Mouse (Mus musculus) liver, embryonic 11.5 days (tissue): Measurements from ENCODE around the gene Galnt14. TPM values are rescaled to one million over a fixed set of nuclear protein-coding genes. Genes with fewer than 3 reads are reported as not detected.

Source experiments
- ATAC-seq: fragments of 200-750 bp; cut with Nextera tagmentation; replicated peaks from 2 replicates; pipeline ENCODE4 v1.8.0; 2017; ENCODE audit warnings: moderate number of reproducible peaks, mild to moderate bottlenecking, moderate TSS enrichment, moderate library complexity; ENCODE audit not compliant: low FRiP score
- DNase-seq: peaks from one replicate; pipeline ENCODE4 v3.0.0-alpha.2; 2017; ENCODE audit warnings: low spot score
- H3K27ac ChIP-seq: fragments of 300-500 bp; sonication (generic); 2 replicates; pipeline ENCODE4 v1.5.1; 2014; ENCODE audit warnings: mild to moderate bottlenecking, low read depth, low read length, control low read depth
- H3K27me3 ChIP-seq: fragments of 300-500 bp; sonication (generic); replicated peaks from 2 replicates; pipeline ENCODE4 v1.6.1; 2014; ENCODE audit warnings: low read length, mixed read lengths; ENCODE audit not compliant: control insufficient read depth, insufficient read depth
- H3K36me3 ChIP-seq: fragments of 300-500 bp; sonication (generic); 2 replicates; pipeline ENCODE4 v1.6.1; 2014; ENCODE audit warnings: mild to moderate bottlenecking, low read length, moderate library complexity, mixed read lengths; ENCODE audit not compliant: control insufficient read depth, insufficient read depth
- H3K4me1 ChIP-seq: fragments of 300-500 bp; sonication (generic); replicated peaks from 2 replicates; pipeline ENCODE4 v1.6.1; 2014; ENCODE audit warnings: low read length, mixed read lengths; ENCODE audit not compliant: control insufficient read depth, insufficient read depth
- H3K4me2 ChIP-seq: fragments of 300-500 bp; sonication (generic); 2 replicates; pipeline ENCODE4 v1.6.1; 2014; ENCODE audit warnings: mild to moderate bottlenecking, control low read depth, moderate library complexity
- H3K4me3 ChIP-seq: fragments of 300-500 bp; sonication (generic); 2 replicates; pipeline ENCODE4 v1.5.1; 2014; ENCODE audit warnings: low read depth, low read length, control low read depth
- H3K9ac ChIP-seq: fragments of 300-500 bp; sonication (generic); 2 replicates; pipeline ENCODE4 v1.6.1; 2014; ENCODE audit warnings: low read depth, low read length, control low read depth
- H3K9me3 ChIP-seq: fragments of 300-500 bp; sonication (generic); 2 replicates; pipeline ENCODE4 v1.6.1; 2016; ENCODE audit warnings: low read length, inconsistent platforms, mixed read lengths; ENCODE audit not compliant: control insufficient read depth
- WGBS: fragments of 180-500 bp; shearing (Covaris S2); extraction: QIAGEN DNeasy Blood & Tissue Kit; methylation state at CpG from one replicate; pipeline ENCODE4 v1.1.7; 2014; 5-methylcytosine and 5-hydroxymethylcytosine counted together
- polyA plus RNA-seq: library from polyadenylated mRNA; unstranded; fragments of >200 nt; fragmentation: Nextera tagmentation; extraction: Ambion mirVana; gene quantifications from 2 replicates; pipeline ENCODE4 v1.2.1, GENCODE M21; 2014

Galnt14 gene
- polyA plus RNA-seq, 1 experiment from 2014 or later: 0.84 TPM

DNA sequence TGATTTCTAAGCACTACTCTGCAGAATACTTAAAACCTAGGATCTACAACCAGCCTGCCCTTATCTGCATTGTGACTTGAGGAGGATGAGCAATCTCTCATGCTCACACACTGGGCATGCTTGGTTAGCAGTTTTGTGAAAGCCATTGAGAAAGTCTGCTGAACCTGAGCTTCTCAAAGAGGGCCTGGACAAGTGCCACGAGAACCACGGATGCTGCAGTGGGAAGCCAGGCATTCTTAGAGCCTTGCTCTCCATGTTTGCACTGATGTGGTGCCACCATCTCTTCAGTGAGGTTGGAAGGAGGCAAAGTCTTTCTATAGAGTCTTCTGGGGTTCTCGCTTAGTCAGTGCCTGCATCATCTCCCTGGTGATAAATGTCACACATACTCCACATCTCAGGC, 194.7 kb downstream of the Galnt14 start:
- no peak for ATAC-seq
- Histone ChIP-seq H3K4me2 (no peak overlapping the region), H3K4me3 (no peak overlapping the region), H3K9ac (no peak overlapping the region), H3K4me1 (no peaks in the 10 kb centered on the region), H3K9me3 (no peaks in the 10 kb centered on the region), H3K27me3 (no peaks in the 10 kb centered on the region), H3K36me3 (no peaks in the 10 kb centered on the region), H3K27ac (no peak overlapping the region)
- WGBS: 75% methylated on average over 3 of the region's 3 CpGs
- no peak for DNase-seq

DNA sequence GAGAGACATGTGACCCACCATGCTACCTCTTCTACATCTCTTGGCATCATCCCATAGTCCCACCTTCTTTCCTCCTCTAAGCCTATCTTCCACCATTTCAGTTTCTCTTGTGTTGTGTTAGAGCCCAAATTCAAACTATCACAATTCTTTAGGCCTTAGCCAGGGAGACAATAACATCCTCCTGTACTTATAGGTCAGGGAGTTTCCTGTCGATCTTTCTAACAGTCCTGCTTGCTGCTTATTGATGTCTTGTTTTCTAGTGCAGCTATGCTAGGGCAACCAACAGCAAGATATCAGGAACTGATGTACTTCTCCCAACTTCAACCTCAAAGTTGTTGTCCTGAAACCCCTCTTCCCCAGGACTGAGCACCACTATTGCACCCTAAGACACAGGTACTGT, 195.4 kb downstream of the Galnt14 start:
- no peak overlapping the region for H3K9ac ChIP-seq
- no peak for DNase-seq
- ATAC-seq: no peak
- H3K27ac ChIP-seq: no peak overlapping the region
- no peaks in the 10 kb centered on the region for H3K4me1 ChIP-seq
- WGBS: 80% methylated on average over 1 of the region's 1 CpGs
- H3K27me3 ChIP-seq: no peaks in the 10 kb centered on the region
- no peaks in the 10 kb centered on the region for H3K9me3 ChIP-seq
- H3K36me3 ChIP-seq: no peaks in the 10 kb centered on the region
- H3K4me2 ChIP-seq: no peak overlapping the region
- H3K4me3 ChIP-seq: no peak overlapping the region

DNA sequence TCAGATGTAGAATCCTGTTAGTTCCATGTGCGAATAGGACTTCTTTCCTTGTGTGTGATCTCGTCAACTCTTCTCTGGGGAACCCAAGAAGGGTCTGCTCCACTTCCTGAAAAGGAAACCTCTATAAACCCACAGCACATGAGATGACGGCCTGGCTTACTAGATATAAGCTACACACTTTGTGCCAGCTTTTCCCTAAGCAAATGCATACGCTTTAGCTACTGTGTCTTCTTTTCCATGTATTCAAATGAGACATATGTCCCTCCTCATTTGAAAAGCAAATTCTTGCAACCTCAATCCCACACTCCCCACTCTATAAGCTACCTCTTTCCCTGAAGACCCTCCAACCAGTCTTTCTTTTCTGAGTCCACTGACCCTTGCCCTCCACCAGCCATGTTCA, 196.0 kb downstream of the Galnt14 start:
- H3K4me2 ChIP-seq: no peak overlapping the region
- no peak overlapping the region for H3K4me3 ChIP-seq
- no peaks in the 10 kb centered on the region for H3K4me1 ChIP-seq
- no peak overlapping the region for H3K27ac ChIP-seq
- no peak for DNase-seq
- no peaks in the 10 kb centered on the region for H3K27me3 ChIP-seq
- no peak for ATAC-seq
- no peak overlapping the region for H3K9ac ChIP-seq
- H3K9me3 ChIP-seq: no peaks in the 10 kb centered on the region
- WGBS: 76% methylated on average over 4 of the region's 4 CpGs
- H3K36me3 ChIP-seq: no peaks in the 10 kb centered on the region

DNA sequence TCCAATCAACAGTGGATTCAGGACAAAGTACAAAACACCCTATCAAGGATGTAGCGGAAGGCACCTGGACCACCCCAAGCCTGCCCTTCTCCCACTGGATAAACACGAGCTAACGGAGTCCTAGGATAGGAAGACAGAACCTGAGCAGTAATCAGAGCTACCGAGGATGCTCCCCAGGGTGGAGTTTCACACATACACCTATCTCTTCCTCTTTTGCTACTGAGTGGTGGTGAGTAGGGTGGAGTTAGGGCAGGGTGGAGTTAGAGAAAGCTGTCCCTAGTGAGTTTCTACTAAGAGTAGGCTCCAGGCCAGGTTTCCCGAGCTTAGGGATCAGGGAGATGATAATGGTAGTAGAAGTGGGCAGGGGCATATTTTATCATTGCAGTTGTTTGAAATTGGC, 197.4 kb downstream of the Galnt14 start:
- Histone ChIP-seq H3K36me3 (no peaks in the 10 kb centered on the region), H3K4me2 (no peak overlapping the region), H3K9me3 (no peaks in the 10 kb centered on the region), H3K4me1 (no peaks in the 10 kb centered on the region), H3K27ac (no peak overlapping the region), H3K27me3 (no peaks in the 10 kb centered on the region), H3K9ac (no peak overlapping the region), H3K4me3 (no peak overlapping the region)
- ATAC-seq (no peak), DNase-seq (no peak)
- 60% methylated on average over 5 of the region's 5 CpGs for WGBS

DNA sequence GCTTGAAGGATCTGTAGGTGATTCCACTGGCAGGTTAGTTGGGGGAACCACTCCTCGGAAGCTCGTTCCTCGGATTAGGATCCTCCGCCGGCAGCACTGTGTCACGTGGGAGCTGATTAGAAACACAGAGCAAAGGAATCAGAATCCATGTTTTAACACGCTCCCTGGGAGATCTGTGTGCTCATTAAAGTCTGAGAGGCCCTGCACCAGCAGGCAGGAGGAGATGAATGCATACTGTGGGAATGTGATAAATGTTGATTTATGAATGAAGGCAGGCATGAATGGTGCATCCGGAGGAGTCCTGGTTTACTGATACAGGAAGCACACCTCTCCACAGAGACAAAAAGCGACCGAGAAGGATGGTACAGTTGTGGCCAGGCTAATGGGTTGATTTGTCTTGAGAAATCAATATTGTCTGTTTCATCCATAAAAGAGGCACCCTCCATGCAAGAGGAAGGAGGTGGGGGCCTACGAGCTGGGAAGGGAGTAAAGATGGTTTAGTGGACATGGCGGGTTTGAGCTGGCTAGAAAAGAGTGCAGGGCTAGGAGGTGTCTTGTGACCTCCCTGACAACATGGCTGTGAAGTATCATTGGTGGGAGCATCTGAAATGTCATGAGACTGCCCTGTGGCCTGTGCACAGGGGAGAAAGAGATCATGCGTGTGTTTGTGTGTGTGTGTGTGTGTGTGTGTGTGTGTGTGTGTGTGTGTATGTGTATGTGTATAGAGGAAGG, 202.3 kb downstream of the Galnt14 start:
- no peaks in the 10 kb centered on the region for H3K27me3 ChIP-seq
- DNase-seq (no peak), ATAC-seq (no peak)
- WGBS: 82% methylated on average over 13 of the region's 13 CpGs
- H3K4me3 ChIP-seq: no peak overlapping the region
- no peak overlapping the region for H3K27ac ChIP-seq
- no peak overlapping the region for H3K9ac ChIP-seq
- no peaks in the 10 kb centered on the region for H3K4me1 ChIP-seq
- H3K4me2 ChIP-seq: no peak overlapping the region
- 0 out of 2 replicates have a peak, but pooled peaks cover 2% of the 10 kb centered on the region for H3K9me3 ChIP-seq
- no peaks in the 10 kb centered on the region for H3K36me3 ChIP-seq

DNA sequence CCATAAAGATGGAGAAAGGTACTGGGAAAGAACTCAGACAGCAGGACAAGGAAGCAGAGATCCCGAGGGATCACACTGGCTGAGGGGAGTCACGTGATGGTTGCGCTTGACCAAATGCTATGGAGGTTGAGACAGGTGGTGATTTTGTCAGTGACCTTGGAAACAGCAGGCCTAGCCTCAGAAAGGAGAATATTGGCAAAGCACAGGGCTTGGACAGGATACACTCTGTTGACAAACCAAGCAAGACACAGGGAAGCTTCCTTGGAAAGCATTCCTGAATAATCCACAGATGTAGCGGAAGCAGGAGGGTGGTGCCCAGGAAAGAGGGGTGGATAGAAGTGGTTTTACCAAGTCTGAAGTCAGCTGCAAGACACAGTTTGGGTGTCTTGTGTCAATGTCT, 206.1 kb downstream of the Galnt14 start:
- Histone ChIP-seq H3K36me3 (no peaks in the 10 kb centered on the region), H3K27me3 (no peaks in the 10 kb centered on the region)
- no peak for ATAC-seq

DNA sequence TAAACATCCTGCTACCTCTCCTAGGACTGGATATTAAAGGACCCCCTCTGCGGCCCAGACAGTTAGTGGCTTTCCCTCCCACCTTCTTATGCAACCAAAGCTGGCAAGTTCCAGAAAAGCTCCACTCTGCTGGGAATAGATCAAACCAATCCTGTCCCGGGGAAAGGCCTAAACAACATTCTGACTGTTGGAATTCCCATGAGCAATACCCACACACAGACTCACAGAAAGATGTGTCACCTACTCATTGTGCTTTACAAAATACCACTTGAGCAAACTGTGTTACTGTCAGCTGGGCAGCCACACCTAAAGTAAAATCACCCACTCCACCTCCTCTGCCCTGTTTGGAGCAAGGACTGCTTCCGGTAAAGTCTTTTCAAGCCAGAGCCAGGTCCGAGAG, 207.6 kb downstream of the Galnt14 start:
- Histone ChIP-seq H3K4me1 (no peaks in the 10 kb centered on the region), H3K9me3 (0 out of 2 replicates have a peak, but pooled peaks cover 2% of the 10 kb centered on the region), H3K27ac (no peak overlapping the region), H3K4me3 (no peak overlapping the region), H3K4me2 (no peak overlapping the region), H3K36me3 (no peaks in the 10 kb centered on the region), H3K27me3 (no peaks in the 10 kb centered on the region), H3K9ac (no peak overlapping the region)
- no peak for DNase-seq
- ATAC-seq: no peak
- 81% methylated on average over 4 of the region's 4 CpGs for WGBS

More for the DNA sequence above, 206.1 kb downstream of the Galnt14 start:
- 93% methylated on average over 4 of the region's 4 CpGs for WGBS
- Histone ChIP-seq H3K9me3 (0 out of 2 replicates have a peak, but pooled peaks cover 2% of the 10 kb centered on the region), H3K27ac (no peak overlapping the region), H3K4me3 (no peak overlapping the region), H3K9ac (no peak overlapping the region), H3K4me2 (no peak overlapping the region), H3K4me1 (no peaks in the 10 kb centered on the region)
- no peak for DNase-seq

DNA sequence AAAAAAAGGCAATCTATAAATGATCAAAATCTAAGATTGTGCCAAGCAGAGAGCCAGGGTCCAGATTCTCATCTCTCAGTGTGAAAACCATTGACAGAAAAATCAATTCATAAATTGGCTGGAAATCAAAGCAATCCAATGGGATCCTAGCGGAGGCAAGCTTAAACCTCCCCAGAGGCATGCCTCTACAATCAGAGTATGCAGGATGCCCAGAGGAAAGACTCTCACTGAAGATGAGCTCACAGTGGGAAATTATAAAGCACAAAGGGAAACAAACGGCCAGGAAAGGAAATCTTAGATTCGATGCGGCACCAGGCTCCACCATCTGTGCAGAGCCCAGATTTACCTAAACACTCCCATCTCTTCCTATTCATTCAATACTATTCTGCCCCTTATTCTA, 220.7 kb downstream of the Galnt14 start:
- Histone ChIP-seq H3K9ac (no peak overlapping the region), H3K9me3 (no peaks in the 10 kb centered on the region), H3K27me3 (no peaks in the 10 kb centered on the region), H3K36me3 (no peaks in the 10 kb centered on the region), H3K4me3 (no peak overlapping the region), H3K27ac (no peak overlapping the region), H3K4me2 (no peak overlapping the region), H3K4me1 (no peaks in the 10 kb centered on the region)
- ATAC-seq (no peak), DNase-seq (no peak)
- 87% methylated on average over 4 of the region's 4 CpGs for WGBS

DNA sequence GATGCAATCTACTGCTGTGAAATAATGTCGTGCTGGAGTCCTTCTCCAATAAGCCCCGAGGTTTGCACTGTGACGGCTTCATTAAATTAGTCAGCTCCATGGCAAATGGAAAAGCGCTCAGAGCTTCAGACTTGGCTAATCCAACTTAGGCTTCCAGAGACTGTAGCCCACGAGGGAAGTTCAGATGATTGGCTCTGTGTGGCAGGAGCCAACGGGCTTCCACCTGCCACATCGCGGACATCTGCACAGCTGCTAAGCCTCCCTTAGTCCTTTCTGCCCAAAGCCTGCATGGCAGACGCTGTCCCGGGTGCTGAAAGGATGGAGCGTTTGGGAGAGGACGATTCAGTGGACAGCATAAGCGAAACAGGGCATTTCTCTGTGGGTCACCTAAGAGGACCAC, 222.5 kb downstream of the Galnt14 start:
- peak; percentile 41 for DNase-seq
- Histone ChIP-seq H3K9ac (no peak overlapping the region), H3K27me3 (no peaks in the 10 kb centered on the region)

More for the DNA sequence above, 222.5 kb downstream of the Galnt14 start:
- ATAC-seq: no peak
- 31% methylated on average over 13 of the region's 13 CpGs for WGBS
- H3K27ac ChIP-seq: no peak overlapping the region
- H3K9me3 ChIP-seq: no peaks in the 10 kb centered on the region
- no peak overlapping the region for H3K4me3 ChIP-seq
- H3K36me3 ChIP-seq: no peaks in the 10 kb centered on the region
- H3K4me1 ChIP-seq: no peaks in the 10 kb centered on the region
- H3K4me2 ChIP-seq: no peak overlapping the region
